Mouse (Mus musculus) heart, postnatal 10 days (tissue): ENCODE measurements around the gene Mylk3. TPM values are rescaled to one million over a fixed set of nuclear protein-coding genes. Genes with fewer than 3 reads are reported as not detected.
A peak's percentile ranks its signal among the peaks of the same experiment; 100 is the strongest.

Experiments
- DNase-seq, 2 experiments: peaks; one replicate each; pipeline ENCODE4 v3.0.0; 2021
- intact Hi-C: fragments of 180-260 bp; cut with DNase I; formaldehyde crosslinking; loops from one replicate; pipeline ENCODE4 v1.15.1; 2025
- total RNA-seq, 2 experiments: library from RNA; stranded (reverse); gene quantifications; 2 replicates each; pipeline ENCODE4 v1.2.3; 2021

The Mylk3 gene
- 100 to 1,000 TPM; 274 to 314 TPM for total RNA-seq

DNA sequence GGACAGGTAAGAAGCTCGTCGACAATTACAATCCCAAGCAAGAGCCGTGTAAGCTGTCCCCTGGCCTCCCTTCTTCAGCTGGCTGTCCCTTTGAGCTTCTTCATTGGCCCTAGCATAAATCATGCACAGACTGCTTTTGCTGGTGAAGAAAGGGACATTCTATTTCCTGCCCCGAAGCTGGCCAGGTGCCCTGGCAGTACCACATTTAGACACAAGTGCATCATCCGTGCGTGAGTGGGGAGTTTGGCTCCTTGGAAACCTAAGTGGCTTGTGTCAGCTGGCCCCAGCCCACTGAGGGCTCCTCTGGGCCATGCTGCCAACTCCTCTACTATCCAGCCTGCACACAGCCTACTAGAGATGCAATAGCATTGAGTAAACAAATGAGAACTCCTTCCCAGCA is at the start of gene Mylk3:
TSS of gene Mylk3 (minus strand) at position 141 of the 400 bp plus-strand sequence.
- peak; percentile 77 to 86 for DNase-seq
- intact Hi-C loops, result no loop called here

DNA sequence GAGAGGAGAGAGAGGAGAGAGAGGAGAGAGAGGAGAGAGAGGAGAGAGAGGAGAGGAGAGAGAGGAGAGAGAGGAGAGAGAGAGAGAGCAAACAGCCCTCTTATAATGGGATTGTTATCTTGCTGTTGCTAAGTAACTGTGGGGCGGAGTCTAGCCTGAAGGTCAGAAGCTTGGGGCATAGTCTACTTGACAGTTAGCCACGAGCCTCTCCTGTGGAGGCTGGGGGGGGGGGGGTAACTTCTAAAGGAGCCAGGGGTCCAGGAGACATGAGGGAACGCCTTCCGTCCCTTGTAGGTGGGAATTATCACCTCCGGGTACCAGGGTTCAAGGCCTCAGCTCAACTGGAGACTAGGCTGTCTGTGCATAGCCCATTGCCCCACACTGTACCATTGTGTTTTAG is 49.6 kb upstream of the Mylk3 start:
- intact Hi-C loops, result no loop called here
- no peak for DNase-seq

DNA sequence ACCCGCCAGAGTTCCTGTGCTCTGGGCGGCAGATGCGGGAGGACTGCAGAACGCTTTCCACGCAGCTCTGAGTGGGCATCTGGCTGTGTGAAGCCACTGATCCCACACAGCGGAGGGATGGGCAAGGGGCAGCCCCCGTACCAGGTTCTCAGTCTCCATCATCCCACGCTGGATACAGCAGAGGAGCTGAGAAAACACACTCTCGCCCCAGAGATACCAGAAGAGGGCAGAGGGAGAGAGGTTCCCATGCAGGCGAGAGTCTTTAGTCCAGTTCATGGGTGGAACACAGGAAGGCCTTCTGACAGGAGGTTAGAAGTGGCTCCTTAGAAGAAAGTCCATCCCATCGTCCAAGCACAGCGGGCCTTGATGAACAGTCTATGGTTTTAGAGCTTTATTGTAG is 48.7 kb upstream of the Mylk3 start:
- DNase-seq, result no peak
- intact Hi-C loops, result no loop called here

DNA sequence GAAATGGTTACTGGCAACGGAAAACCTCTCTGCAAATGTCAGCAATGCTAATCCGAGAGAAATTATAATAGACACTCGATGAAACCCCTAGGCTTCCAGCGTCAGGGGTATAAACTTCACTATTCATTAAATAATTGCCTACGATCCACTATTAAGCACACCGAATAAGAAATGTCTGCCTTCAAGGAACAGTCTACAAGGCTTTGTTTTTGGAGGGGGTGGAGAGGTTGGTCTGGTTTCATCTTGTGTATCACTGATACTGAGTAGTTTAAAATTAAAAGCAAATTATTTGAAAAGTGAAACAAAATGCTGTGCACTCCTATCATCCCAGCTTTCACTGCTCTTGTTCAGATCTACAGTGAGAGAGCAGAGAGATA is 46.9 kb upstream of the Mylk3 start:
- intact Hi-C loops, result no loop called here
- no peak for DNase-seq

DNA sequence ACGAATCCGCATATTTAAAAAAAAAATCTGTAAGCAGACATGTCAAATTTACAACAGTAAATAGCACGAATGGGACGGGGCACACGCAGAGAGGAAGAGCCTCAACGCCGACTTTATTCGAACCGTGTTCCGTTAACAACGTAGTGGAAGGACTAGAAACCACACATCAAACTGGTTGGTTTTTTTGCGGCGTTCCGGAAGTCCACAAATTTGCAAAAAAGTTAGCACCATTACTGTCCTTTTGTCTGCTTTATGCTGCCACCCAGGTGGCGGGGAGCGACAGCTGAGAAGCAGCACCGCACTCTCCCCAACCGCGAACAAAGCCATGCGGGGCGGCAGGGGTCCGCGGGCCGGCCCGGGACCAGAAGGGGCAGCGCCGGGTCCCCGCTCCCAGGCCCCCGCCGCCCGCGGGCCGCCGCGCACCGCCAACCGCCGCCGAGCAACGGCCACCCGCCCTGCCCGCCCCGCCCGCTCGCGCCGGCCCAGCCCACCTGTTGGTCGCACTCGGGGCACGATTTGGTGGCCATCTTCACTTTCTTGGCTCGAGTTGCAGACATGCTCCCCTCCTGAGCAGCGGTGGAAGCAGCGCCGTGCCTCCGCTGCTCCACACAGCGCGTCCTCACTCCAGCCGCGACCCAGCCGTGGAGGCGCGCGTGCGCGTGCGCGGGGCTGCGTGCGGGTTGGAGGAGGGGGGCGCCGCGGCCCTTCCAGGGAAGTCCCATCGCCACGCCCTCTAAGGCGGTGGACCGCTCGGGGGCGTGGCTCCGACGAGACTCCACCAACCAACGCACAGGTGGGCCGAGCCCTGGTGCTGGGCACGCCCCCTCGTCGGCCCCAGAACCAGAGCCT is 46.2 kb upstream of the Mylk3 start, which contains the start of gene 4921524J17Rik:
TSS of gene 4921524J17Rik (minus strand) at position 666 of the 849 bp plus-strand sequence.
- intact Hi-C loops, result no loop called here
- DNase-seq, result peak; percentile 98

DNA sequence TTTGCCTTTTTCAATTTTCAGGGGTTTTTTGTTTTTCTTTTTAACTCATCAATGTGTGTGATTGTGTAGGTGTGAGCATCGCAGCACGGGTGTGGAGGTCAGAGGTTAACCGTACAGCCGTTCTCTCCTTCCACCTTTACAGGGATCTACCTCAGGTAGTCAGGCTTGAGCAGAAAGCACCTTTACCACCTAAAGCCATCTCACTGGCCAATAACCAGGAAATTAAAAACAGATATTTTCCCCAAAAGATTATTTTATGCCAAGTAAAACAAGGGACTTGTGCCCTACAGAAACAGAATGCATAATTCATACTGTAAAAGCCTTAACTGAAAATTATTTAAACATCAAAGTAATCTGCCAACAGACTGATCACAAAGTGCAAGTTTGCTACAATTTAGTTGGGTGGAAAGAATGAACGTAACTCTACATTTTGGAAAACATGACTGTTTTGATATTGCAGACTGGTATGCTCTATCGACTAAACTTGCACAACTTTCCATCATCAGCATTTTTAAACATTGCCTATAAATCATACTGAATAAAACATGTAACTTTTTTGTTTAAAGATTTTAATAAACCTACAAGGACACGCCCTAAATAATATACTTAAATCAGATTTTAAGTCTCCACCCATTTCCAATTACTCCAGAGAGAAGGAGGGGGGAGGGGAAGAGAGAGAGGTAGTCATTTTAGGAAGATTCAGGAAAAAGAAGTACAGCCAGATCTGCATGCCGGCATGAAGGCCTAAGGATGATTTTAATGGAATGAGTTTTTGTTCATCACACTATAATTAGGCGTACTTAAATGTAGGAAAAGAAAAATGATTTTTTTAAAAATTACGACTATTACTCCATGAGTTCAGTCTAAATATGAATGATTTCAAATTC is 45.4 kb upstream of the Mylk3 start:
- DNase-seq, result peak; percentile 21 to 34
- intact Hi-C loops, result no loop called here

DNA sequence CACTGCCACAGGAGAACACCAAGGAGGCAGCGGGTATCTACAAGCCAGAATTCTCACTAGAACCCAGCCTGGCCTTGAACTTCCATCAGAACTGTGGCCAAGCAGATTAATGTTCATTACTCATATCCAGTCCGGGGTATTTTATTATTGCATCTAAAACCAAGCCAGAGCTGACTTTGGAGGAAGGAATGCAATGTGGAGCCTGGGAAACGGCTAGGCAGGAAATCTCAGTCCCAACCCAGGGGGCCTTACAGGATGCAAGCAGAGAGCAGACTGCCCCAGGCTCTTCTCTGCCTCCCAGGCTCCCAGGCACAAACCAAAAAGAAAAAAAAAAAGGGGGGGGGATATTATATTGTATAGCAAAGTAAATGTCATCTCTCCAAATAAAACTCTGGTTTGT is 44.7 kb upstream of the Mylk3 start:
- intact Hi-C loops, result no loop called here
- peak; percentile 58 to 64 for DNase-seq

DNA sequence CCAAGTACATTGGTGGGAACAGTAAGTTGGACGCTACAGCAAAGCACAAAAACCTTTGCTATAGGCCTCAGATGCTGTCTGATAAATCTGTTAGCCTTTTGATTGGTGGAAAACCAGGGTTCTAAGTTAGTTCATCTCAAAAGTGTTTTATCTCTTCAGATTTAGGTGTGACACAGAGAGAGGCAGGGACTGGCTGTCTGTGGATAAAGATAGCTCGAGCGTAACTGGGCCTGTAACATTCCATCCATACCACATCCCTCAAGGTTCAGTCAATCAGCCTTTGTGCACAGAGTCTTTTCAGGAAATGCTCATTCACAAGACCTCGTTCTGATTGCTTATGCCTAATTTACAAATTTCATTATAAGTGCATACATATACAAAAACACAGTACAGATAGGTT is 43.1 kb upstream of the Mylk3 start:
- intact Hi-C loops, result no loop called here
- peak; percentile 45 to 56 for DNase-seq

DNA sequence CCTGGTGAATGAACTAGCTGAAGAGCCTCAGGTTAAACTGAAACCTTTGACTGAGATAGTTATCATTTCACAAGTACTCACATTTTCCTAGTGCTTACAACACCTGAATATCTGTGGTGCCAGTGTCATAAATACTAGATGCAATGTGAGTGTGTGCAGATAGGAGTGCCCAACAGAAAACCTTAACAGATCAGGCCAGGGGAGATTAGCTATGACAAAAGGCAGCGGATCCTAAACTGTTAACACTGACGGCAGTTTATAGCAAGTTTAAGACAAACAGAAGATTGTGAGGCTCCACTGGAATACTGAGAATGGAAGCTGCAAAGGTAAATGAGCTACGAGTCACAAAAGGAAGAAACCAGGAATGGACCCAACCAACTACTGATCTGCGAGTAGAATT is 40.9 kb upstream of the Mylk3 start:
- intact Hi-C loops, result no loop called here
- DNase-seq, result no peak

DNA sequence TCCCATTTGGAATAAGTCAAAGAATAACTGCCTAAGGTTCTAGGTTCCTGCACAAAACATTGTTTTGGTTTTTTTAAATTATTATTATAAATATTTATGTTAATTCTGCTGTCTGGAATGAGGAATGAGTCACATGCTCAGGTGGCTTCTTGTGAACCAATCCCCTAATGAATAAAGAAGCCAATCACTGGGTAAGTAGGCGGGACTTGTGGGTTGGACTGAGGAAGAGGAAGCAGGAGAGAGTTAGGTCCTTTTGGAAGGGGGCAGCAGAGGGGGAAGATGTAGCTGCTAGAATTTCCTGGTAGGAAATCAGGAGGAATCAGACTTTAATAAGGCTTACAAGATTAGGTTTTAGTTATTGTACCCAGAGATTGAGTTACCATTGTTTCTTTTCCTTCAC is 35.2 kb upstream of the Mylk3 start:
- DNase-seq, result no peak
- intact Hi-C loops, result no loop called here

DNA sequence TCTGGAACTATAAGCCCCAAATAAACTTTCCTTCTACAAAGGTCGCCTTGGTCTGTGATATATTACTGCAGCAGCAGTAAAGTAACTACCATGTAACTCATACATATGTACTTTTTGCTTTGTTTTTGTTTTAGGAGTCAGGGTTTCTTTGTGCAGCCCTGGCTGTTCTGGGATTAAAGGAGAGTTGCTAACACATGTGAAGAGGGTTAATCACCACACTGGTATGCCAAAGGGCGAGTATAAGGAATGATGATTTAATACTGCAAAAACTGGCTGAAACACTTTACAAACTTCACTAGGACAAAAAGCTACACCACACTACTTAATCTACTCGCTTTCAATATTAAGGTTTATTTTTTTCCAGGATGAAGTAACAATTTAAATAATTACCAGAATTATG is 22.4 kb upstream of the Mylk3 start:
- no peak for DNase-seq
- intact Hi-C loops, result loop anchor here (5.0 kb wide), 1 partner anchor 326 kb away; the partner anchor contains the start of genes Man2b1, Wdr83 and Wdr83os

DNA sequence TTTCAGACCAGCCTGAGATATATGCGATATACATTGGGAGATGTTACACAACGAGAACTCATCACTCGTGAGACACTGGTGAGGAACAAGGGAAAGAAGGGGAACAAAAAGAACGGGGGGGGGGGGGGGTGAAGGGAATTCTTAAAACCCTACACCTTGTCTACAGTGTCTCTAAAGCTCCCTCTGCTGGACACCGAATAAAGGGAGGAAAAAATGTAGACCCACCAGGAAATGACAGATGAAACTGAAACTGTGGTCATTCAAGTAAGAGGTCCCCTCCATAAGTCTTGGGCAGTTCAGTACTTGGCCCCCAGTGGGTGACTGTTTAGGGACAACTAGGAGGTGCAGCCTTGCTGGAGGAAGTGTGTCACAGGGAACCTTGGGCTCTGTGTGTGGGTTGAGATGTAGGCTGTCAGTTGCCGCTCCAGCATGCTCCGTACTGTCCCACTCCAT is 21.9 kb upstream of the Mylk3 start:
- intact Hi-C loops, result loop anchor here (5.0 kb wide), 1 partner anchor 326 kb away; the partner anchor contains the start of genes Man2b1, Wdr83 and Wdr83os
- DNase-seq, result peak; percentile 56 to 73

DNA sequence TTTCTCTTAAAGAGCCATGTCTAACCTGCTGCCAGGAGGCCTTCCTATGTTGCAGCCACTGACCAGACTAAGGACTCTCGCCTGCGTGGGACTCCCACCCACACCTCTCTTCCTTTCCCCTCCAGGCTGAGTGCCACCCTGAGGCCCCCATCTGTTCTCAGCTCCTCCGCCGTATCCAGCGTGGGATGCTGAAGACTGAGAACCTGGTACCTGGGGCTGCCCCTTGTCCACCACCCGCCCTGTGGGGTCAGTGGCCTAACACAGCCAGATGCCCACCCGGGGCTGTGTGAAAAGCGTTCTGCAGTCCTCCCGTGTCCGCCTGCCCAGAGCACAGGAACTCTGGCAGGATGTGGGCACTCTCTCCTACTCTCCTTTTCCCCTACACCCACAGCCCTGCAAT is 19.8 kb upstream of the Mylk3 start:
- intact Hi-C loops, result loop anchor here (5.0 kb wide), 1 partner anchor 324 kb away; the partner anchor contains the start of genes Man2b1, Wdr83 and Wdr83os
- DNase-seq, result no peak

DNA sequence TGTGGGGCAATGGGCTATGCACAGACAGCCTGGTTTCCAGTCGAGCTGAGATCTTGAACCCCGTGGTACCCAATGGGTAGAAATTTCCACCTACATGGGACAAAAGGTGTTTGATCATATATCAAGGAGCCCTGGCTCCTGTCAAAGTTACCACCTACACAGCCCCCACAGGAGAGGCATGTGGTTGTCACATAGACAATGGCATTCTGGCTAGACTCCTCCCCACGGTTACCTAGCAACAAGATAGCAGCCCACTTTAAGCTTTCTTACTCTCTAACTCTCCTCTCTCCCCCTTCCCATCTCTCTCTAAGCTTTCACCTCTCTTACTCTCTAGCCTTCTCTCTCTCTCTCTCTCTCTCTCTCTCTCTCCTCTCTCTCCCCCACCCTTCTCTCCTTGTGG is 19.3 kb upstream of the Mylk3 start:
- intact Hi-C loops, result loop anchor here (5.0 kb wide), 1 partner anchor 323 kb away; the partner anchor contains the start of genes Man2b1, Wdr83 and Wdr83os

DNA sequence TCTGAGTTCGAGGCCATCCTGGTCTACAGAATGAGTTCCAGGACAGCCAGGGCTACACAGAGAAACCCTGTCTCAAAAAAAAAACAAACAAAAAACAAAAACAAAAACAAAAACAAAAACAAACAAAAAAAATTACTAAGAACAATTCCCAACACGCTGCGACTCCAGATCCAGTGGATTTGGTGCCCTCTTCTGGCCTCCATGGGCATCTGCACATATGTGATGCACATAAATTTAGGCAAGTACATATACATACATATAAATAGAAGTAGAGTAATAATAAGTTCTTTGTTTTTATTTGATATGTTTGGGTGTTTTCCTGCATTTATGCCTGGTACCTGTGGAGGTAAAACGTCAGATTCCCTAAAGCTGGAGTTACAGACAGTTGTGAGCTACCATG is 12.4 kb upstream of the Mylk3 start:
- intact Hi-C loops, result no loop called here
- no peak for DNase-seq

More for the DNA sequence above, 19.3 kb upstream of the Mylk3 start:
- DNase-seq, result no peak

DNA sequence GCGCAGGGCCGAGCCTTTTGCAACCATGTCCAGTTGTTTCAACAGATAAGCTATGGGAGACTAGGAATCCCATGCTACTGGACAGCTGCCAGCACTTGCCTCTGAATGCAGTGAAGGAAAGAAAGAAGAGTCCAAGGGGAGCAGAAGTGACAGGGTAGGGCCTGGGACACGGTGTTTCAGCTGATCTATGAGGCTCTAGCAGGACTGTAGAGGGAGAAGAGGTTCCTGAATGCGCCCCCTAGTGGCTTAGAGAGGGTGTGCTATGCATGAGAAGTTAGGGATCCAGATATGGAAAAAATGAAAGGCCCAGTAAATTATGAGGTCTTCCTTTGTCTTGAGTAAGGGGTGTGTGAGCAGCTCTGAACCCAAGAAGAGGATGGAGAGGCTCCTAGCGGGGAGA is 11.4 kb upstream of the Mylk3 start:
- intact Hi-C loops, result loop anchor here (1.0 to 2.0 kb wide), 2 partner anchors 39 to 85 kb away; no protein-coding TSS in a partner anchor
- DNase-seq, result peak; percentile 65 to 77

DNA sequence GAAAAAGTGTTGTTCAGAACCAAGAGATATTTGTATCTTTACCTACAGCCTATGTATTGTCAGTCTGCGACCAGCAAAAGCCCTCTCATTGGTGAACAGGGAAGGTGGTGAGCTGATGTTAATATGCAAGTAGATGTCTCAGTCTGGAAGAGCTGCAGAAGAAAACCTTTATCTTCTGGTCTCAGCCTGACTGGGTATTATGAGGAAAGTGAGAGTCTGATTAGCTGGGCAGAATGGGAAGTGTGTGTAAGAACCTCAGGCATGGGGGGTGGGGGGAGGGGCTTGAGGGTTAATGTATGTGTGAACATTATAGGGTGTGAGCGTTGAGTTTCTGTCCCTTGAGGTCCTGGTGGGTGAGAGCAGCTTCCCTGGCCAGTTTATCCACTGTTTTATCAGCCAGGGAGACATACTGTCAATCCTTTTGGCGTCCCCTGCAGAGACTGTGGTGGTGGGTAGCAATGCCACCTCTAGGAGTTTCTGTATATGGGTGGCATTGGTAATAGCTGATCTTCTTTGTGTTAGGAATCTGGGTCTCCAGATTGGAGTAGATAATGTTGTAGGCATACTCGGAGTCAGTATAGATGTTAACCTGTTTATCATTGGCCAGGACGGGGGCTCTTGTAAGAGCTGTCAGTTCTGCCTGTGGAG is 10.4 kb upstream of the Mylk3 start:
- no peak for DNase-seq
- intact Hi-C loops, result loop anchor here (1.0 to 2.0 kb wide), 2 partner anchors 38 to 84 kb away; no protein-coding TSS in a partner anchor

DNA sequence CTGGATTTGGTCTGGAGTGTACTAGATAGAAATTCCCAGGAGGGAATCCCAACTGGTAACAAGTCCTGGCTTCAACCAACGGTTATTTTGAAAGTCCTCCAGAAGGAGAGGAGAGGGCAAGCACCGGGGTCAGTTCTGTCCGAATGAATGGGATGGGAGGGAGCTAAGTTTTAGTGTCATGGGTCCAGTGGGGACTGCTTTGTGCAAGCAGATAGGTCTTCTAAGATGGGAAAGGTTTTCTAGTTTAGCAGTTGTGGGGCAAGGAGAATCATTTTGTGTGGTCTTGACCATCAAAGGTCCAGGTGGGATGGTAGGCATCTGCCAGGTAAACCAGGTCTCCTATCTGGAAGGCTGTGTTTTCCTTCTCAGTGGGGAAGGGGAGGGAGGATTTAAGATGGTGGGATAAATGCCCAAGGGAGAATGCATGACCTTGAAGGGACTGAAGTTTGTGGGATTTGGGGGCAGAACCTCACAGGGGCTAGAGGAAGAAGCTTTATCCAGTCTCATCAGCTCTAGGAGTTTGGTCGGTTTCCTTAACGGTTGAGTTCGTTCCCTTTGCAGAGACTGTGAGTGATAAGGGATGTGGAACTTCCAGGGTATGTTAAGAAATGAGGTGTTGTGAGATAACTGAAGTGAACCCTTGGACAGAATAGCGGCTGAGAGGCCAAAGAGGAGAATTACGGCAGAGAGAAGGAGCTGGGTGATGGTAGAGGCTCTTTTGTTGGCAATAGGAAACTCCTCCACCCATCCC is 9.7 kb upstream of the Mylk3 start:
- intact Hi-C loops, result loop anchor here (2.0 kb wide), 1 partner anchor 37 kb away; no protein-coding TSS in a partner anchor
- DNase-seq, result no peak

DNA sequence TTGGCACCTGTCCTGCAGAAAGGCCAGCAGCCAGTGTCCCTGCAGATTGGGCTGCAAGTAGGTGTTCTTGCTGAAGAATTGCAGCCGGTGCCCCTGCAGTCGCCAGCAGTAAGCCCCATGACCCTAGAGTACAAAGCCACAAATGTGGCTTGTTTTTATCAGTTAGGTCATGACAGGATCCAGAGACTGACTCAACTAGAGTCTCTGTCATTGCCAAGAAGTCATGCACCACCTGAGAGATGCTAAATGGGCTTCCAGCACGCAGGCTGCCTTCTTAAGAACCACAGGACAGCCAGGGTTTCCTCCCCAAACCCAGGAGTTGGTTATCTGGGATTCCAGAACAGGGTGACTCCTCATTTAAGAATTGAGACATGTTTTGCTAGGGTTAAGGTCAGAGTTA is 8.9 kb upstream of the Mylk3 start:
- intact Hi-C loops, result no loop called here
- no peak for DNase-seq

DNA sequence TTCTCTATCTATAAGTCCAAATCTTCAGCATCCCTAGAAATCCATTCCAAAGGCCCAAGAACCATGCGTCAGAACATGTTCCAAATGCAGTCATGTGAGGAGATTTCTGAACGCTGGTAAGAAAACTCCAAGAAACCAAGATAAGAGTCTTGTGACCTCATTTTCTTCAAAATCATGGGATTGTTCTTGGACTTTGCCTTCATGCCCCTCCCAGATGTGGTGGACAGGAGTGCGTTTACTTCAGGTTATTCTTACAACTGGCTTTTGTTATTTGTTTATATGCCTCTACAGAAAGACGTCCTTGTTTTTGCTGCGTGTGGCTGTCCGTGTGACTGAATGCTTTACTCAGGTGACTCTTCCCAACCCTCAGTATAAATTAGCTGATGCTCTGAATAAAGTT is 7.1 kb upstream of the Mylk3 start:
- intact Hi-C loops, result no loop called here
- DNase-seq, result no peak
